Mouse (Mus musculus) neural tube, embryonic 13.5 days (tissue): Measurements from ENCODE around the gene Mcrip1. TPM values are rescaled to one million over a fixed set of nuclear protein-coding genes. Genes with fewer than 3 reads are reported as not detected.
A peak's percentile ranks its signal among the peaks of the same experiment; 100 is the strongest.
"Not testable (repeated sequence)": the region's sequence is repeated elsewhere in the genome, so short reads cannot be mapped to it uniquely, and the experiment has no call there.

Experiments used
- ATAC-seq: fragments of 200-750 bp; cut with Nextera tagmentation; 2 replicates; pipeline ENCODE4 v1.8.0; 2017; ENCODE audit warnings: low read depth, mild to moderate bottlenecking, moderate TSS enrichment, moderate library complexity
- H3K27ac ChIP-seq: fragments of 300-500 bp; sonication (generic); replicated peaks from 2 replicates; pipeline ENCODE4 v1.5.1; 2015; ENCODE audit warnings: moderate library complexity, mild to moderate bottlenecking, inconsistent platforms
- H3K27me3 ChIP-seq: fragments of 300-500 bp; sonication (generic); 2 replicates; pipeline ENCODE4 v1.6.1; 2015; ENCODE audit warnings: mild to moderate bottlenecking, inconsistent platforms
- H3K36me3 ChIP-seq: fragments of 300-500 bp; sonication (generic); 2 replicates; pipeline ENCODE4 v1.6.1; 2015; ENCODE audit warnings: mild to moderate bottlenecking, inconsistent platforms
- H3K4me1 ChIP-seq: fragments of 300-500 bp; sonication (generic); replicated peaks from 2 replicates; pipeline ENCODE4 v1.6.1; 2015; ENCODE audit warnings: inconsistent platforms
- H3K4me2 ChIP-seq: fragments of 300-500 bp; sonication (generic); 2 replicates; pipeline ENCODE4 v1.6.1; 2015; ENCODE audit warnings: inconsistent platforms, mild to moderate bottlenecking, moderate library complexity
- H3K4me3 ChIP-seq: fragments of 300-500 bp; sonication (generic); 2 replicates; pipeline ENCODE4 v1.5.1; 2015; ENCODE audit warnings: mild to moderate bottlenecking, inconsistent platforms
- H3K9ac ChIP-seq: fragments of 300-500 bp; sonication (generic); 2 replicates; pipeline ENCODE4 v1.6.1; 2015; ENCODE audit warnings: moderate library complexity, mild to moderate bottlenecking, inconsistent platforms
- H3K9me3 ChIP-seq: fragments of 300-500 bp; sonication (generic); 2 replicates; pipeline ENCODE4 v1.6.1; 2016; ENCODE audit warnings: inconsistent platforms
- WGBS: fragments of 180-500 bp; shearing (Covaris S2); methylation state at CpG from one replicate; pipeline ENCODE4 v1.1.7; 2015; 5-methylcytosine and 5-hydroxymethylcytosine counted together
- polyA plus RNA-seq: library from polyadenylated mRNA; unstranded; fragments of >200 nt; fragmentation: Nextera tagmentation; extraction: Ambion mirVana; gene quantifications from 2 replicates; pipeline ENCODE4 v1.2.1, GENCODE M21; 2015

Mcrip1 gene
- 201 and 236 TPM in 2 replicates for polyA plus RNA-seq

GRCm38 (mm10) chr11:120549168-120549945, at the start of gene Mcrip1:
Mcrip1 (minus strand) TSS chr11:120549727.
- ATAC-seq = peak; percentile 91
- H3K4me1 ChIP-seq = peaks cover 33% of the 10 kb centered on the region

GRCm38 (mm10) chr11:120598990-120599549, 49.5 kb upstream of the Mcrip1 start:
- no peaks in the 10 kb centered on the region for H3K9me3 ChIP-seq
- H3K36me3 ChIP-seq = peaks cover 62% of the 10 kb centered on the region
- H3K4me2 ChIP-seq = peak overlapping the region; percentile 99
- WGBS = 48% methylated on average over 17 of the region's 17 CpGs
- H3K27ac ChIP-seq = peak overlapping the region; percentile 93
- ATAC-seq = no peak
- peaks cover 34% of the 10 kb centered on the region for H3K4me1 ChIP-seq
- H3K4me3 ChIP-seq = peak overlapping the region; percentile 99
- peak overlapping the region; percentile 98 for H3K9ac ChIP-seq
- no peaks in the 10 kb centered on the region for H3K27me3 ChIP-seq

More at GRCm38 (mm10) chr11:120549168-120549945, at the start of gene Mcrip1:
- Histone ChIP-seq H3K27ac (peak within 1 kb of the TSS; percentile 90), H3K9ac (peak within 1 kb of the TSS; percentile 98), H3K36me3 (peaks cover 13% of the 10 kb centered on the region), H3K9me3 (no peaks in the 10 kb centered on the region), H3K4me2 (peak within 1 kb of the TSS; percentile 96), H3K4me3 (peak within 1 kb of the TSS; percentile 91), H3K27me3 (no peaks in the 10 kb centered on the region)
- under 1% methylated on average over 56 of the region's 87 CpGs for WGBS

DNA sequence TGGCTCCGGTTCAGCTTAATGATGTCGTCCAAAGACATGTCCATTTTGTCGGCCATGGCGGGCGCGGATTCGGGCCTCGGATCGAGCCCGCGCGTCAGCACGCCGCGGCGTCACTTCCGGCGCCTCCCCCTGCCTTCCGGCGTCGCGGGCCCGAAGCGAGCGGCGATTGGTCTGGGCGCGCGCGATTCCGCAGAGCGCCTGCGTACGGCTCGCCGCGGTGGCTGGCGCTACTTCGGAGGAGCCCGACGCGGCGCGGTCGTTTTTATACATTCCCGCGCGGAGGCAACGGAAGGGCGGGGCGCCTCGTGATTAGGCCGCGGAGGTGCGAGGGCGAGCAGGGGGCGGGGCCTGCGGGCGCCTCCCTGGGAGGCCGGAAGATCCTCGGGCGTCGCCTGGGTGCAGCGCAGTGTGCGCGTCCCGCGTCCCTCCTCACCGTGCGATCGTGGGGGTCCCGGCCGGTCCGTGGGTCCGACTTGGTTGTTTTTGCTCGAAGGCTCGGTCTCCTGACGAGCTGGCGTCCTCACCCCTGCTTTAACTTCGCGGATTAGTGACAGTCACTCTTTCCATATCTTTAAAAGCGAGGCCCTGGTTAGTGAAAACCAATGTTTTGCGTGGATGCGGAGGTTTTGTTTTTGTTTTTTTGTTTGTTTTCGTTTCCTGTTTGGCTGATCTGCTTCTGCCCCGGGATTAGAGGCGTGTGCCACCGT, 48.9 kb upstream of the Mcrip1 start, which contains the start of the genes Alyref and Anapc11:
Alyref (minus strand) TSS at position 83 of the 707 bp plus-strand sequence.
Anapc11 (plus strand) TSS at position 139 of the 707 bp plus-strand sequence.
- Histone ChIP-seq H3K27me3 (no peaks in the 10 kb centered on the region), H3K27ac (peak within 1 kb of the TSS; percentile 93), H3K4me1 (peaks cover 34% of the 10 kb centered on the region), H3K36me3 (peaks cover 63% of the 10 kb centered on the region), H3K4me2 (peak within 1 kb of the TSS; percentile 99), H3K4me3 (peak within 1 kb of the TSS; percentile 99), H3K9ac (peak within 1 kb of the TSS; percentile 98), H3K9me3 (no peaks in the 10 kb centered on the region)
- peak; percentile 97 for ATAC-seq
- WGBS = 1% methylated on average over 88 of the region's 88 CpGs

GRCm38 (mm10) chr11:120597240-120598235, 48.0 kb upstream of the Mcrip1 start:
- H3K9ac ChIP-seq = peak overlapping the region; percentile 98
- peaks cover 34% of the 10 kb centered on the region for H3K4me1 ChIP-seq
- H3K4me2 ChIP-seq = peak overlapping the region; percentile 99
- peak overlapping the region; percentile 99 for H3K4me3 ChIP-seq
- H3K27me3 ChIP-seq = no peaks in the 10 kb centered on the region
- peak overlapping the region; percentile 93 for H3K27ac ChIP-seq
- H3K9me3 ChIP-seq = no peaks in the 10 kb centered on the region
- peak; percentile 71 for ATAC-seq
- 6% methylated on average over 92 of the region's 99 CpGs for WGBS
- peaks cover 63% of the 10 kb centered on the region for H3K36me3 ChIP-seq

DNA sequence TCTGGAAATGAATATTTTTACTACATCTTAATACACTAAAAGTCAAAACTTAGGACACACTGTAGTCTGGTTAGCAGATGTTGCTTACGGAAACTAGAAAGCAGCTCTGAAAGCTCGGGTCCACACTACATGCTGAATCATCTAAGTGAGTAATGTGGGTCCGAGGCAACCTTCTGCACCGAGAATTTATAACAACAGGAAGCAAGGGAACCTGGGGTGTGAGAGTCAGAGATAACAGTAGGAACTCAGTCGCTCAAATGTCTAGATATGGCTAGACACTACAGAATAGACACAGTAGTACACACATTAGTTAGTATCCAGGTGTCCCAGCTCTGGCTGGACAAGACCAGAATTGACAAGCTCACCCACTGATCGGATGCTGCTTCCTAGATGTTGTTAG, 39.0 kb upstream of the Mcrip1 start:
- Histone ChIP-seq H3K4me2 (no peak overlapping the region), H3K27me3 (no peaks in the 10 kb centered on the region), H3K9ac (no peak overlapping the region), H3K9me3 (no peaks in the 10 kb centered on the region), H3K4me3 (no peak overlapping the region), H3K27ac (no peak overlapping the region), H3K36me3 (peaks cover 97% of the 10 kb centered on the region), H3K4me1 (no peaks in the 10 kb centered on the region)
- WGBS = 93% methylated on average over 6 of the region's 6 CpGs
- ATAC-seq = no peak

- no peak overlapping the region for H3K27ac ChIP-seq
- H3K4me1 ChIP-seq = peaks cover 27% of the 10 kb centered on the region
- H3K4me3 ChIP-seq = no peak overlapping the region
- ATAC-seq = no peak
- no peaks in the 10 kb centered on the region for H3K27me3 ChIP-seq
- H3K36me3 ChIP-seq = peaks cover 60% of the 10 kb centered on the region
- H3K4me2 ChIP-seq = no peak overlapping the region
- H3K9me3 ChIP-seq = no peaks in the 10 kb centered on the region
- WGBS = 100% methylated on average over 1 of the region's 1 CpGs
- H3K9ac ChIP-seq = no peak overlapping the region
These were observed 34.4 kb upstream of the Mcrip1 start for GRCm38 (mm10) chr11:120583937-120584336.

DNA sequence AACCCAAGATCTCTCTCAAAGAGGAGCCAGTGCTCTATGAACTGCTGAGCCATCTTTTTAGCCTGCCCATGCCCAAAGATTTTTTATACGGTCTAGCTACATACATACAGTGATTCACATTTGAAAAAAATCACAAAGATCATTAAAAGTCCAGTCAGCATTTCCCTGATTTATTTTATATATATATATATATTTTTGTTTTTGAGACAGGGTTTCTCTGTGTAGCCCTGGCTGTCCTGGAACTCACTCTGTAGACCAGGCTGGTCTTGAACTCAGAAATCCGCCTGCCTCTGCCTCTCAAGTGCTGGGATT, 33.4 kb upstream of the Mcrip1 start:
- peaks cover 35% of the 10 kb centered on the region for H3K4me1 ChIP-seq
- H3K4me3 ChIP-seq, H3K9me3 ChIP-seq, ATAC-seq, H3K4me2 ChIP-seq, H3K9ac ChIP-seq, H3K27me3 ChIP-seq: not testable (repeated sequence)
- WGBS = 84% methylated on average over 2 of the region's 2 CpGs
- 0 out of 2 replicates have a peak overlapping the region, but pooled peaks have one; percentile 97 for H3K27ac ChIP-seq
- H3K36me3 ChIP-seq = peaks cover 61% of the 10 kb centered on the region

DNA sequence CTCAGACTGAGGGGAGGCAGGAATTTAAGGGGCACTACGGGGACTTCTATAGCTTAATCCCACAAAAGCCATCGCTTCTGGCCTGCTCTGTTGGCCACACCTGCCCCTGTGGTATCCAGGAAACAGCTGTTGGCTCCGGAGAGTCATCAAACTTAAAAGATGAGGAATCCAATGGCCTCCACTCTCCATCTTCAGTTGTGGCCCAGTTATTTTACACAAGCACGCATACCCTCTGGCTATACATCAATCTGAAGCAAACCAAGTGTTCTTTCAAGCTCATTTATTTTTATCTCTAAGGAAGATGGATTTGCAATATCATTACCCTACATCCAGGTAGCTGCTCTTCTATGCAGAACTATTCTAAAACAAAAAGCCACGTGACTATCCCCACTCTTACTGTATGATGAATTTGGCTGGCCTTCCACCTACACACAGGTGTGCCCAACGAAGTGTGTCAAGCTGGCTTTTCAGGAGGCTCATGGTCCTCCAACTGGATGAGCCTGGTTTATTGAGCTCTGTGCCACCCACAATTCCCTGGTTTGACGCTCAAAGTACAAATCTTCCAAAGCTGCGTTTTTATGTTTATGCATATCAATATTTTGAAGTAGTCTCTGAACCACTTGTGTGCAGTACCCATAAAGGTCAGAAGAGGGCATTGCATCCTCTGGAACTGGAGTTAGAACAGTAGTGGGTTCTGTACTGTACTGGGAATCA, 32.9 kb upstream of the Mcrip1 start:
- Histone ChIP-seq H3K4me2 (peak overlapping the region; percentile 98), H3K4me1 (peaks cover 35% of the 10 kb centered on the region), H3K9me3 (no peaks in the 10 kb centered on the region), H3K4me3 (peak overlapping the region; percentile 78), H3K27ac (peak overlapping the region; percentile 97), H3K9ac (peak overlapping the region; percentile 97), H3K36me3 (peaks cover 61% of the 10 kb centered on the region), H3K27me3 (no peaks in the 10 kb centered on the region)
- WGBS = 66% methylated on average over 8 of the region's 8 CpGs
- no peak for ATAC-seq

DNA sequence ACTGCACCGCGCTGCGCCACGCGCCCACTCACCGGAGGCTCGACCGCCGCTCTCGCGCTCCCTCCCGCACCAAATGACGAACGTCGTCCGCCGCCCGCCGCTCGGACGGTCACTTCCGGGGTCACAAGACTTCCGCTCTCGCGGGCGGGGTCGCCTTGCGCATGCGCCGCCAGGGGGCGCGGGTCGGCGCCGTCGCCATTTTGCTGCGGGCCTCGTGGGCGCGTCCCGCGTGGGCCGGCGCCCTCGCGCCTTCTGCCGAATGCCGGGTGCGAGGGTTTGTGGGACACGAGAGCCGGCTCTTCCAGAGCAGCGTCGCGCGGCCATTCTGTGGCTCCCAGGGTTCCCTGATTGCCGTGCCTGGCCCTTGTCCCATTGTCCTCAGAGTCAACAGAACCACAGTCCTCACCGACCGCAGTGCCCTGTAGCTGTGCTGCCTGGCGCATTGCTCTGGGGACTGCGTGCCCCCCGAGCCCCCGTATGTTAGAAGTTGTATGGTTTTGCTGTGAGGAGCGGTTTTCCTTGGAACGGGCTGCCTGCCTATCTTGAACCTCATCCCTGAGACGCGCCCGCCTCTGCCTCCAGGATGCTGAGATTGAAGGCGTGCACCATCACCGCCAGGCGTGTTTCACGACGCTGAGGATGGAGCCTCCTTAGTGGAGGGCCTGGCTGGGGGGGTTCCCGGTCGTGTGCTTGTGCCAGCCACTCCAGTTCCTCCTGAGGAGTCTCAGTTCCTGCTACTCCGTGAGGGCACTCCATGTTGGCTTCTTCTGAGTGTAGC, 32.2 kb upstream of the Mcrip1 start, which contains the start of gene Arhgdia:
Arhgdia (minus strand) TSS at position 135 of the 778 bp plus-strand sequence.
- Histone ChIP-seq H3K4me1 (peaks cover 35% of the 10 kb centered on the region), H3K4me3 (peak within 1 kb of the TSS; percentile 78), H3K27me3 (no peaks in the 10 kb centered on the region), H3K36me3 (peaks cover 61% of the 10 kb centered on the region), H3K27ac (peak within 1 kb of the TSS; percentile 97), H3K9ac (peak within 1 kb of the TSS; percentile 97), H3K4me2 (peak within 1 kb of the TSS; percentile 98), H3K9me3 (no peaks in the 10 kb centered on the region)
- 6% methylated on average over 68 of the region's 75 CpGs for WGBS
- ATAC-seq = peak; percentile 66

DNA sequence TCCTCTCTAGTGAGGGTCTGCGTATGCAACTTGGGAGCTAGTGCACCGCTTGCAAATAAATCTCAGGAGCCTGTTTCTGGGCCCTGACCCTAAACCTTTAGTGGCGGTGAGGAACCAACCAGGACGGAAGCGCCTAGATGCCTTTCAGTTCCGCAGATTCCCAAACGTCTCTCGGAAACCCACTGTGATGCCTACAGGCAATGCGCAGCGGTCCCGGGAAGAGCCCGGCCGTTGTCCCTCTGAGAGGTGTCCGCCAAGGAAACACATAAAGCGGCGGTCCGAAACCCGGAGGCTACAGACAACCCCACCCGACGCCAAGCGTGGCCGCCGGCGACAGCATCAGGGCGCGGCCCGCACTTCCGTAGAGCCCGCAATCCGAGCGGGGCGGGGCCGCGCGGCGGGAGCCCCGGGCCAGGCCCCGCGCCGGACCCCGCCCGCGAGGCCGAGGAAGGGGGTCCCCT, 31.4 kb upstream of the Mcrip1 start:
- H3K27ac ChIP-seq = peak overlapping the region; percentile 97

More for the DNA sequence above, 31.4 kb upstream of the Mcrip1 start:
- peak overlapping the region; percentile 97 for H3K9ac ChIP-seq
- H3K27me3 ChIP-seq = no peaks in the 10 kb centered on the region
- H3K9me3 ChIP-seq = no peaks in the 10 kb centered on the region
- peak overlapping the region; percentile 98 for H3K4me2 ChIP-seq
- WGBS = under 1% methylated on average over 44 of the region's 44 CpGs
- peaks cover 35% of the 10 kb centered on the region for H3K4me1 ChIP-seq
- H3K4me3 ChIP-seq = peak overlapping the region; percentile 78
- ATAC-seq = peak; percentile 36; the same call in 1 of the 2 replicates
- peaks cover 54% of the 10 kb centered on the region for H3K36me3 ChIP-seq
